Comparison of ENCODE assay signal across 21 mouse cellular contexts in genomic region chr5:25367126-25367525, GRCm38 (mm10).
"Had no signal": no experiment of that assay in that cellular context is flagged by ENCODE, and none has a peak within 500 bp of the region (broad histone marks: within the 10 kb centered on the region; RNA-seq: fewer than 3 reads in every experiment).

No protein-coding gene starts in this region.

- H3K27me3 ChIP-seq: midbrain, embryonic 12.5 days; neural tube, embryonic 13.5 days; neural tube, embryonic 15.5 days; stomach, embryonic 15.5 days had no signal

- DNase-seq: lung, adult 18-20 months; lung, embryonic 14.5 days; lung, postnatal 10 days; lung, postnatal 4 days; midbrain, embryonic 14.5 days; retina, postnatal 1 day; right cerebral cortex, adult 18-20 months; right cerebral cortex, postnatal 25 days; right cerebral cortex, postnatal 4 days; spleen, adult 18-20 months; thymus, adult 2 months; thymus, postnatal 25 days; thymus, postnatal 4 days had no signal

- H3K4me1 ChIP-seq: midbrain, embryonic 10.5 days; midbrain, embryonic 12.5 days; neural tube, embryonic 13.5 days; neural tube, embryonic 15.5 days; stomach, embryonic 15.5 days had no signal

- H3K9ac ChIP-seq: lung, embryonic 14.5 days; midbrain, embryonic 12.5 days; neural tube, embryonic 13.5 days; neural tube, embryonic 15.5 days; stomach, embryonic 15.5 days had no signal

- H3K4me3 ChIP-seq: midbrain, embryonic 10.5 days; midbrain, embryonic 12.5 days; myocyte; neural tube, embryonic 13.5 days; neural tube, embryonic 15.5 days; stomach, embryonic 15.5 days had no signal

- ATAC-seq: midbrain, embryonic 16.5 days had no signal

- H3K27ac ChIP-seq: midbrain, embryonic 10.5 days; midbrain, embryonic 12.5 days; neural tube, embryonic 13.5 days; neural tube, embryonic 15.5 days; stomach, embryonic 15.5 days; stomach, postnatal 0 days had no signal

- H3K9me3 ChIP-seq: midbrain, embryonic 10.5 days; midbrain, embryonic 12.5 days; neural tube, embryonic 13.5 days; neural tube, embryonic 15.5 days; stomach, embryonic 15.5 days had no signal
